In genomic region chr4:81913296-81913695, GRCm38 (mm10) we compare ENCODE assay signal across 17 mouse cellular contexts.
DNase-seq lines count a peak whose midpoint lies in the region; TF ChIP-seq lines count a peak whose summit lies in the region.
"Had no signal": no experiment of that assay in that cellular context is flagged by ENCODE, and none has a peak within 500 bp of the region (broad histone marks: within the 10 kb centered on the region; RNA-seq: fewer than 3 reads in every experiment).

No protein-coding gene starts in this region.

- intact Hi-C loops in heart, adult 2 months (cut with DNase I), result loop anchor here (5.0 to 10.0 kb wide), 3 partner anchors 34 to 632 kb away; no protein-coding TSS in a partner anchor
- intact Hi-C loops in gastrocnemius, adult 2 months (cut with DNase I), result no loop called here
- intact Hi-C loops in heart, postnatal 14 days (cut with DNase I), result loop anchor here (10.0 kb wide), 1 partner anchor 392 kb away; no protein-coding TSS in a partner anchor

- no peaks in the 10 kb centered on the region for H3K36me3 ChIP-seq in heart, adult 2 months (ENCODE audit: control insufficient read depth, insufficient read depth, low read length)
- no peaks in the 10 kb centered on the region for H3K36me3 ChIP-seq in heart, embryonic 10.5 days
- H3K36me3 ChIP-seq: limb, embryonic 15.5 days; neural tube, embryonic 12.5 days had no signal

- H3K79me2 ChIP-seq in heart, adult 2 months (replicated peaks; ENCODE audit: control insufficient read depth, insufficient read depth, low read length), result no peaks in the 10 kb centered on the region

- H3K9me3 ChIP-seq in heart, embryonic 10.5 days, result no peaks in the 10 kb centered on the region
- H3K9me3 ChIP-seq: limb, embryonic 15.5 days; neural tube, embryonic 12.5 days had no signal

- DNase-seq in heart, adult 2 months, result peak; percentile 41 to 67
- DNase-seq in heart, embryonic 10.5 days (ENCODE audit: low spot score), result no peak
- peak; percentile 70 for DNase-seq in gastrocnemius, adult 2 months
- peak; percentile 37 to 46 for DNase-seq in heart, postnatal 14 days
- DNase-seq in MN1 (ENCODE audit: low spot score), result no peak
- DNase-seq in right cerebral cortex, adult 2 months (ENCODE audit: low spot score in 2 of 2), result no peak
- DNase-seq: cerebellum, adult 2 months; kidney, adult 2 months; kidney, postnatal 14 days; layer of hippocampus, adult 9-11 months; lung, postnatal 10 days; right cerebral cortex, postnatal 25 days; thymus, adult 2 months had no signal

- TF ChIP-seq EP300 in heart, adult 2 months (IDR thresholded peaks at IDR 0.05; ENCODE audit: insufficient read depth, low read depth, low read length), result 0 out of 2 replicates have a peak, but pooled peaks have one; percentile 53

- H3K4me1 ChIP-seq in heart, adult 2 months (ENCODE audit: control insufficient read depth, insufficient read depth, low read length), result no peaks in the 10 kb centered on the region
- no peaks in the 10 kb centered on the region for H3K4me1 ChIP-seq in heart, embryonic 10.5 days
- no peaks in the 10 kb centered on the region for H3K4me1 ChIP-seq in brown adipose tissue, adult 24 weeks (ENCODE audit: control insufficient read depth, insufficient read depth, insufficient read length, low read length)
- H3K4me1 ChIP-seq: limb, embryonic 15.5 days; megakaryocyte, embryonic 14.5 days; neural tube, embryonic 12.5 days had no signal

- peak overlapping the region; percentile 53 for H3K27ac ChIP-seq in heart, adult 2 months
- no peak overlapping the region for H3K27ac ChIP-seq in heart, embryonic 10.5 days
- H3K27ac ChIP-seq in brown adipose tissue, adult 24 weeks (replicated peaks; ENCODE audit: low read depth, low read length), result peak overlapping the region; percentile 45; the same call in 1 of the 2 replicates
- peak overlapping the region; percentile 79 for H3K27ac ChIP-seq in gastrocnemius, adult 2 months
- H3K27ac ChIP-seq: limb, embryonic 15.5 days; neural tube, embryonic 12.5 days had no signal

- no peaks in the 10 kb centered on the region for H3K27me3 ChIP-seq in heart, adult 2 months (ENCODE audit: control insufficient read depth, insufficient read depth, low read length)
- no peaks in the 10 kb centered on the region for H3K27me3 ChIP-seq in heart, embryonic 10.5 days (ENCODE audit: insufficient read depth, poor library complexity, severe bottlenecking)
- H3K27me3 ChIP-seq: limb, embryonic 15.5 days; megakaryocyte, embryonic 14.5 days; neural tube, embryonic 12.5 days had no signal

- H3K9ac ChIP-seq in heart, adult 2 months (ENCODE audit: low read depth, low read length), result no peak overlapping the region
- H3K9ac ChIP-seq: limb, embryonic 15.5 days; neural tube, embryonic 12.5 days had no signal

- WGBS in heart, adult 2 months, result 62% methylated on average over 10 of the region's 10 CpGs
- WGBS in heart, embryonic 10.5 days, result 56% methylated on average over 10 of the region's 10 CpGs

- no peak overlapping the region for H3K4me3 ChIP-seq in heart, adult 2 months
- no peak overlapping the region for H3K4me3 ChIP-seq in heart, embryonic 10.5 days
- H3K4me3 ChIP-seq in brown adipose tissue, adult 24 weeks (ENCODE audit: insufficient read depth, low read depth, low read length), result no peak overlapping the region
- no peak overlapping the region for H3K4me3 ChIP-seq in gastrocnemius, adult 2 months
- H3K4me3 ChIP-seq: limb, embryonic 15.5 days; megakaryocyte, embryonic 14.5 days; neural tube, embryonic 12.5 days had no signal

- TF ChIP-seq POLR2A in heart, adult 2 months (IDR thresholded peaks at IDR 0.05; ENCODE audit: insufficient read depth, low read depth, low read length), result no peak

- no peak for TF ChIP-seq CTCF in heart, adult 2 months (IDR thresholded peaks at IDR 0.05)
- no peak for TF ChIP-seq CTCF in gastrocnemius, adult 2 months (IDR thresholded peaks at IDR 0.05)

Comparison
In these comparisons a context has a peak if more than half of its experiments do, and no peak if none do; other contexts are left out.
1. DNase-seq: peak in heart, adult 2 months (2 of 2), gastrocnemius, adult 2 months (single experiment) and heart, postnatal 14 days (2 of 2); none in heart, embryonic 10.5 days (single experiment), MN1 (single experiment) and right cerebral cortex, adult 2 months (0 of 2).